In genomic region chr11:80208465-80208859, GRCm38 (mm10) we compare ENCODE assay signal across 11 mouse cellular contexts. TPM values are rescaled to one million over a fixed set of nuclear protein-coding genes. Genes with fewer than 3 reads are reported as not detected.
DNase-seq lines count a peak whose midpoint lies in the region; ATAC-seq lines count a peak whose summit lies in the region.
"Had no signal": no experiment of that assay in that cellular context is flagged by ENCODE, and none has a peak within 500 bp of the region (broad histone marks: within the 10 kb centered on the region; RNA-seq: fewer than 3 reads in every experiment).

No protein-coding gene starts in this region.

- no peak overlapping the region; the same call in 1 of the 2 replicates for H3K4me2 ChIP-seq in embryonic facial prominence, embryonic 12.5 days (replicated peaks)
- 0 out of 2 replicates have a peak overlapping the region, but pooled peaks have one; percentile 2 for H3K4me2 ChIP-seq in hindbrain, embryonic 16.5 days (ENCODE audit: low read length)
- H3K4me2 ChIP-seq in midbrain, embryonic 12.5 days (replicated peaks) = no peak overlapping the region

- H3K4me1 ChIP-seq in heart, embryonic 10.5 days = peaks cover 14% of the 10 kb centered on the region
- peaks cover 8% of the 10 kb centered on the region for H3K4me1 ChIP-seq in embryonic facial prominence, embryonic 12.5 days
- peaks cover 13% of the 10 kb centered on the region for H3K4me1 ChIP-seq in hindbrain, embryonic 16.5 days (ENCODE audit: control insufficient read depth, insufficient read depth, low read depth, low read length)
- peaks cover 9% of the 10 kb centered on the region for H3K4me1 ChIP-seq in midbrain, embryonic 12.5 days

- 34% methylated on average over 7 of the region's 7 CpGs for WGBS in heart, embryonic 10.5 days
- WGBS in embryonic facial prominence, embryonic 12.5 days = 33% methylated on average over 7 of the region's 7 CpGs
- 35% methylated on average over 7 of the region's 7 CpGs for WGBS in hindbrain, embryonic 16.5 days
- 36% methylated on average over 7 of the region's 7 CpGs for WGBS in midbrain, embryonic 12.5 days

- DNase-seq in heart, embryonic 10.5 days (ENCODE audit: low spot score) = no peak
- no peak for DNase-seq in heart, adult 8-10 months (ENCODE audit: low spot score)
- DNase-seq in spleen, postnatal 4 days (ENCODE audit: low spot score in 2 of 2) = no peak
- no peak for DNase-seq in urinary bladder, adult 2 months (ENCODE audit: low spot score)
- DNase-seq in layer of hippocampus, adult 8-10 months (ENCODE audit: low spot score in 2 of 2) = no peak

- ATAC-seq in embryonic facial prominence, embryonic 12.5 days (ENCODE audit: insufficient number of reproducible peaks, insufficient read depth, low FRiP score, low TSS enrichment) = peak; percentile 43
- peak; percentile 58; the same call in 1 of the 2 replicates for ATAC-seq in hindbrain, embryonic 16.5 days
- ATAC-seq in midbrain, embryonic 12.5 days (ENCODE audit: low FRiP score, low read depth) = peak; percentile 59

- H3K9me3 ChIP-seq in heart, embryonic 10.5 days = no peaks in the 10 kb centered on the region
- H3K9me3 ChIP-seq in embryonic facial prominence, embryonic 12.5 days = no peaks in the 10 kb centered on the region
- no peaks in the 10 kb centered on the region for H3K9me3 ChIP-seq in hindbrain, embryonic 16.5 days (ENCODE audit: control insufficient read depth, low read length)
- no peaks in the 10 kb centered on the region for H3K9me3 ChIP-seq in midbrain, embryonic 12.5 days
- H3K9me3 ChIP-seq: heart, embryonic 15.5 days; lung, embryonic 15.5 days had no signal

- H3K27ac ChIP-seq in heart, embryonic 10.5 days = peak overlapping the region; percentile 95; the same call in 1 of the 2 replicates
- H3K27ac ChIP-seq in embryonic facial prominence, embryonic 12.5 days = 0 out of 2 replicates have a peak overlapping the region, but pooled peaks have one; percentile 91
- H3K27ac ChIP-seq in hindbrain, embryonic 16.5 days (ENCODE audit: low read depth, low read length) = no peak overlapping the region
- H3K27ac ChIP-seq in midbrain, embryonic 12.5 days (replicated peaks) = peak overlapping the region; percentile 96; the same call in 1 of the 2 replicates

- peaks cover 8% of the 10 kb centered on the region; the same call in 1 of the 2 replicates for H3K36me3 ChIP-seq in heart, embryonic 10.5 days
- 0 out of 2 replicates have a peak, but pooled peaks cover 5% of the 10 kb centered on the region for H3K36me3 ChIP-seq in embryonic facial prominence, embryonic 12.5 days
- 0 out of 2 replicates have a peak, but pooled peaks cover 2% of the 10 kb centered on the region for H3K36me3 ChIP-seq in hindbrain, embryonic 16.5 days (ENCODE audit: control insufficient read depth, insufficient read depth, low read length)
- no peaks in the 10 kb centered on the region for H3K36me3 ChIP-seq in midbrain, embryonic 12.5 days
- H3K36me3 ChIP-seq: heart, embryonic 15.5 days had no signal

- peak overlapping the region; percentile 96 for H3K4me3 ChIP-seq in heart, embryonic 10.5 days
- peak overlapping the region; percentile 78 for H3K4me3 ChIP-seq in embryonic facial prominence, embryonic 12.5 days
- no peak overlapping the region for H3K4me3 ChIP-seq in hindbrain, embryonic 16.5 days (ENCODE audit: low read length)
- peak overlapping the region; percentile 95 for H3K4me3 ChIP-seq in midbrain, embryonic 12.5 days

- H3K27me3 ChIP-seq in heart, embryonic 10.5 days (ENCODE audit: insufficient read depth, poor library complexity, severe bottlenecking) = no peaks in the 10 kb centered on the region
- no peaks in the 10 kb centered on the region for H3K27me3 ChIP-seq in embryonic facial prominence, embryonic 12.5 days
- no peaks in the 10 kb centered on the region for H3K27me3 ChIP-seq in hindbrain, embryonic 16.5 days (replicated peaks; ENCODE audit: control insufficient read depth, insufficient read depth, low read length)
- no peaks in the 10 kb centered on the region for H3K27me3 ChIP-seq in midbrain, embryonic 12.5 days
- H3K27me3 ChIP-seq: heart, embryonic 15.5 days; lung, embryonic 15.5 days had no signal

- 0 out of 2 replicates have a peak overlapping the region, but pooled peaks have one; percentile 5 for H3K9ac ChIP-seq in embryonic facial prominence, embryonic 12.5 days
- H3K9ac ChIP-seq in hindbrain, embryonic 16.5 days (ENCODE audit: low read depth, low read length) = no peak overlapping the region
- H3K9ac ChIP-seq in midbrain, embryonic 12.5 days (replicated peaks) = no peak overlapping the region

RNA-seq across cellular contexts. Expression of gene Rhot1, which starts 0.4 kb away (rescaled TPM):
- polyA plus RNA-seq in heart, embryonic 10.5 days (2016; fragmentation: Nextera tagmentation; extraction: Ambion mirVana) = 57.0 and 63.2 TPM in 2 replicates
- 10 to 100 TPM; 52.5 to 66.9 (median 60.3) TPM for total RNA-seq in heart, adult 8-10 months (2022)
- polyA plus RNA-seq in embryonic facial prominence, embryonic 12.5 days (2016; fragmentation: Nextera tagmentation; extraction: Ambion mirVana) = 64.6 and 65.4 TPM in 2 replicates
- 66.9 and 69.9 TPM in 2 replicates for polyA plus RNA-seq in hindbrain, embryonic 16.5 days (2015; fragmentation: Nextera tagmentation; extraction: Ambion mirVana)
- polyA plus RNA-seq in midbrain, embryonic 12.5 days (2016; fragmentation: Nextera tagmentation; extraction: Ambion mirVana) = 70.3 and 71.0 TPM in 2 replicates
- 49.8 and 53.8 TPM in 2 replicates for polyA plus RNA-seq in urinary bladder, adult 2 months (2012; rRNA removed)
- total RNA-seq in layer of hippocampus, adult 8-10 months (2022) = 10 to 100 TPM; 61.3 to 76.0 (median 67.7) TPM

RNA-seq across cellular contexts. Expression of gene Rnf135, which starts 24.8 kb away (rescaled TPM):
- polyA plus RNA-seq in heart, embryonic 10.5 days (2016; fragmentation: Nextera tagmentation; extraction: Ambion mirVana) = 8.8 and 9.4 TPM in 2 replicates
- total RNA-seq in heart, adult 8-10 months (2022) = 1 to 10 TPM; 5.8 to 6.0 (median 5.9) TPM
- 7.5 and 8.0 TPM in 2 replicates for polyA plus RNA-seq in embryonic facial prominence, embryonic 12.5 days (2016; fragmentation: Nextera tagmentation; extraction: Ambion mirVana)
- polyA plus RNA-seq in hindbrain, embryonic 16.5 days (2015; fragmentation: Nextera tagmentation; extraction: Ambion mirVana) = 4.6 and 4.9 TPM in 2 replicates
- 3.0 and 4.5 TPM in 2 replicates for polyA plus RNA-seq in midbrain, embryonic 12.5 days (2016; fragmentation: Nextera tagmentation; extraction: Ambion mirVana)
- polyA plus RNA-seq in urinary bladder, adult 2 months (2012; rRNA removed) = 9.2 and 10.8 TPM in 2 replicates
- total RNA-seq in layer of hippocampus, adult 8-10 months (2022) = 1 to 10 TPM; 4.9 to 7.3 (median 5.6) TPM

RNA-seq across cellular contexts. Expression of gene Adap2, which starts 54.6 kb away (rescaled TPM):
- 0.18 and 0.46 TPM in 2 replicates for polyA plus RNA-seq in heart, embryonic 10.5 days (2016; fragmentation: Nextera tagmentation; extraction: Ambion mirVana)
- 10 to 100 TPM in 2 of 4 experiments, 1 to 10 TPM in 2; 8.3 to 12.5 (median 9.9) TPM for total RNA-seq in heart, adult 8-10 months (2022)
- polyA plus RNA-seq in embryonic facial prominence, embryonic 12.5 days (2016; fragmentation: Nextera tagmentation; extraction: Ambion mirVana) = 1.1 TPM in 2 replicates
- 4.0 and 4.1 TPM in 2 replicates for polyA plus RNA-seq in hindbrain, embryonic 16.5 days (2015; fragmentation: Nextera tagmentation; extraction: Ambion mirVana)
- polyA plus RNA-seq in midbrain, embryonic 12.5 days (2016; fragmentation: Nextera tagmentation; extraction: Ambion mirVana) = 1.6 and 2.7 TPM in 2 replicates
- polyA plus RNA-seq in urinary bladder, adult 2 months (2012; rRNA removed) = 6.4 and 6.5 TPM in 2 replicates
- total RNA-seq in layer of hippocampus, adult 8-10 months (2022) = 10 to 100 TPM in 2 of 4 experiments, 1 to 10 TPM in 2; 6.9 to 15.1 (median 9.9) TPM
- total RNA-seq: common myeloid progenitor, adult 5-6 weeks had no signal
